Mouse (Mus musculus) kidney, postnatal 36 days (tissue): Measurements from ENCODE around the gene Zw10.
A peak's percentile ranks its signal among the peaks of the same experiment; 100 is the strongest.

Experiments used
- DNase-seq, 2 experiments: peaks; one replicate each; pipeline ENCODE4 v3.0.0; 2021 to 2022; ENCODE audit warnings: mixed read lengths in 2 of 2

Gene Zw10

GRCm38 (mm10) chr9:49055333-49056205, at the start of gene Zw10:
Zw10 (plus strand) TSS chr9:49055613.
- peak; percentile 96 for DNase-seq

GRCm38 (mm10) chr9:49015824-49016223, 39.6 kb upstream of the Zw10 start:
- DNase-seq: no peak

- DNase-seq: no peak
Measured at GRCm38 (mm10) chr9:49021289-49021688, 34.1 kb upstream of the Zw10 start.

- no peak for DNase-seq
Measured at GRCm38 (mm10) chr9:49023956-49024355, 31.5 kb upstream of the Zw10 start.

- no peak for DNase-seq
Measured at GRCm38 (mm10) chr9:49024529-49024928, 30.9 kb upstream of the Zw10 start.

GRCm38 (mm10) chr9:49034764-49035163, 20.6 kb upstream of the Zw10 start:
- no peak for DNase-seq

GRCm38 (mm10) chr9:49050901-49051300, 4.5 kb upstream of the Zw10 start:
- no peak for DNase-seq

GRCm38 (mm10) chr9:49051349-49051748, 4.1 kb upstream of the Zw10 start:
- peak; percentile 66 to 85 for DNase-seq

GRCm38 (mm10) chr9:49054028-49054427, 1.4 kb upstream of the Zw10 start:
- no peak for DNase-seq

- no peak for DNase-seq
Measured at GRCm38 (mm10) chr9:49076847-49077246, 21.4 kb downstream of the Zw10 start.

GRCm38 (mm10) chr9:49081107-49081506, 25.7 kb downstream of the Zw10 start, which contains the start of gene Tmprss5:
Tmprss5 (plus strand) TSS chr9:49081260.
- no peak for DNase-seq

GRCm38 (mm10) chr9:49081561-49081960, 26.1 kb downstream of the Zw10 start:
- peak; percentile 72 to 88 for DNase-seq

- DNase-seq: no peak
Measured at GRCm38 (mm10) chr9:49087317-49087716, 31.9 kb downstream of the Zw10 start.

- DNase-seq: peak in 1 of 2 experiments; percentile 18
Measured at GRCm38 (mm10) chr9:49098871-49099270, 43.5 kb downstream of the Zw10 start.

GRCm38 (mm10) chr9:49102328-49102727, 46.9 kb downstream of the Zw10 start:
- no peak for DNase-seq

GRCm38 (mm10) chr9:49109101-49109500, 53.7 kb downstream of the Zw10 start:
- DNase-seq: no peak

- DNase-seq: peak; percentile 18 to 28
Measured at GRCm38 (mm10) chr9:49110476-49111220, 55.2 kb downstream of the Zw10 start.

GRCm38 (mm10) chr9:49111296-49111695, 55.9 kb downstream of the Zw10 start:
- no peak for DNase-seq

GRCm38 (mm10) chr9:49118271-49118825, 62.9 kb downstream of the Zw10 start:
- no peak for DNase-seq

GRCm38 (mm10) chr9:49119759-49120158, 64.3 kb downstream of the Zw10 start:
- DNase-seq: no peak

GRCm38 (mm10) chr9:49125706-49126105, 70.3 kb downstream of the Zw10 start:
- no peak for DNase-seq
